Mouse (Mus musculus): Measurements from ENCODE around the gene Dync1h1. TPM values are rescaled to one million over a fixed set of nuclear protein-coding genes. Genes with fewer than 3 reads are reported as not detected.

Dync1h1 gene
- polyA plus RNA-seq (2016; fragmentation: Nextera tagmentation; extraction: Ambion mirVana) = 57.2 and 60.5 TPM in 2 replicates

DNA sequence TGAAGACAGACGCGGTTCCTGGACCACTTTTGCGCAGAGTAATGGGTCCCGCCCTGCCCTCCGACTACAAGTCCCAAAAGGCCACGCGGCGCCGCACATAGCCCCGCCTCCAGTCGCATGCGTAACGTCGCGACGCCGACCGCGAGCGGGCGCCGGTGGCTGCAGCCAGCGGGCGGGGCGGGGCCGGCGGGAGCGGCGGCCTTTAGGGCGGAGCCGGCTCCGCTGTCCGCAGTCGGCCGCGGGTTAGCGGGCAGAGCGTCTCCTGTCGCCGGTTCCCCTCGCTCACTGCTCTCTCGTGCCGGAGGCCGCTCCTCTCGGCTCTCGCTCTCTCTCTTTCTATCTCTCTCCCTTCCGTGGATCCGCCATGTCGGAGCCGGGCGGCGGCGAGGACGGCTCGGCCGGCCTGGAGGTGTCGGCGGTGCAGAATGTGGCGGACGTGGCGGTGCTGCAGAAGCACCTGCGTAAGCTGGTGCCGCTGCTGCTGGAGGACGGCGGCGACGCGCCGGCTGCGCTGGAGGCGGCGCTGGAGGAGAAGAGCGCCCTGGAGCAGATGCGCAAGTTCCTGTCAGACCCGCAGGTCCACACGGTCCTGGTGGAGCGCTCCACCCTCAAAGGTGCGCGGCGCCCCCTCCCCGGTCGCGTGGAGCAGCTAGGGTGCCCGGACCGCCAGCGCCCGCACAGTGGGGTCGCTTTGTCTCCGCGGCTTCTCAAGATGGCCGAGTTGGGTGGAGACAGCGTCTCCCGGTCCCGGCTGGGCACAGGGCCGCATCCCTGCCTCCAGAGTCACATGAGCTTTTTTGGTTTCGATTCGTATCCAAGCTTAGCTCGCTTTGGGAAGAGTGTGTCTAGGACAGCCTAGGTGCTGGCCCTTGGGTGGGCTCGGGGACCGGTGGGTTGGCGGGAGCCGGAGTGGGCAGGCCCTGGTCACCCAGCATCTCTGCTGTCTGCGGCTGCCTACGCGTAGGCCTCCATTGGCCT lies at the start of gene Dync1h1:
TSS of gene Dync1h1 (plus strand) at position 212 of the 978 bp plus-strand sequence.
- under 1% methylated on average over 99 of the region's 105 CpGs for WGBS
- peak; percentile 89 for ATAC-seq (ENCODE audit: insufficient number of reproducible peaks, insufficient read depth, low FRiP score, low TSS enrichment)

DNA sequence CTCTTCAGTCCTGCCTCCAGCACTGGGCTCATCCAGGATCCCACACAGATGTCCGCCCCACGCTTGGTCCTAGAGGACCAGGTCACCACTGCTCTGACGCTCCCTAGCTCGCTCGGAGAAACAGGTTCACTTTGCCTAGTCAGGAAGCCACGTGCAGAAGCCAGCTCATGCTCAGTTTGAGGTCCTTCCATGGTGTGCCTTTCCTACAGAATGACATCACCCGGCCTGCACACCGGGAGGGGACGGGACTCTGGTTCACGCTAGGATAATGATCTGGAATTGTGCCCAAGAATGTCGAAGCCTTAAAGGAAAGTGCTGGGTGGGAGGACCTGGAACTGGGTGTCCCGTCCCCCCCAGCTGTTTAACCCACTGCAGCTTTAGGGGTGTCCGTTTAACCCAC lies 49.1 kb upstream of the Dync1h1 start:
- ATAC-seq (ENCODE audit: insufficient number of reproducible peaks, insufficient read depth, low FRiP score, low TSS enrichment) = no peak
- H3K9me3 ChIP-seq = no peaks in the 10 kb centered on the region
- H3K4me2 ChIP-seq (replicated peaks) = no peak overlapping the region
- H3K4me1 ChIP-seq = no peaks in the 10 kb centered on the region
- no peak overlapping the region for H3K9ac ChIP-seq
- 87% methylated on average over 13 of the region's 13 CpGs for WGBS
- H3K36me3 ChIP-seq = peaks cover 81% of the 10 kb centered on the region
- no peak overlapping the region for H3K4me3 ChIP-seq
- H3K27me3 ChIP-seq = no peaks in the 10 kb centered on the region
- H3K27ac ChIP-seq = no peak overlapping the region

More for the DNA sequence above, at the start of gene Dync1h1:
- Histone ChIP-seq H3K4me3 (peak within 1 kb of the TSS; percentile 95), H3K9ac (peak within 1 kb of the TSS; percentile 94), H3K4me1 (peaks cover 18% of the 10 kb centered on the region), H3K9me3 (no peaks in the 10 kb centered on the region), H3K27ac (peak within 1 kb of the TSS; percentile 96), H3K36me3 (no peaks in the 10 kb centered on the region), H3K4me2 (replicated peaks) (peak within 1 kb of the TSS; percentile 92), H3K27me3 (no peaks in the 10 kb centered on the region)

DNA sequence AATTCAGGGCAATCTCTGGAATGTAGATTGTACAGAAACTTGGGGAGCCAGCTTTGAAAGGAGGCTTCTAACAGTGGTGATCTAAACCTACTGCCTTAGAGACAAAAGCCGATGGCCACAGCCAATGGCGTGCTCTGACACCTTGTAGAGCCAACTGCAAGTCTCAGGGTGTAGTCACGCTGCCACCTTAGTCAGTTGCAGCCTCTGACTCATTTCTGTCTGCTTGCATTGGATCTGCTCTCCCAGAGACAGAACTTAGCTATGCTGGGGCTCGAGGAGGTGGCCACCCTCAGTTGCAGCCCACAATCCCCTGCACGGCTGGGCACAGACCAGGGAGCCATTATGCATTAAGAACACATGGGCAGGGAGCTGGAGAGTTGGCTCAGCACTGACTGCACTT lies 47.9 kb upstream of the Dync1h1 start:
- no peaks in the 10 kb centered on the region for H3K27me3 ChIP-seq
- no peak overlapping the region for H3K9ac ChIP-seq
- ATAC-seq (ENCODE audit: insufficient number of reproducible peaks, insufficient read depth, low FRiP score, low TSS enrichment) = no peak
- peaks cover 83% of the 10 kb centered on the region for H3K36me3 ChIP-seq
- no peak overlapping the region for H3K27ac ChIP-seq
- no peaks in the 10 kb centered on the region for H3K9me3 ChIP-seq
- 93% methylated on average over 5 of the region's 5 CpGs for WGBS
- no peak overlapping the region for H3K4me2 ChIP-seq (replicated peaks)
- H3K4me1 ChIP-seq = no peaks in the 10 kb centered on the region
- H3K4me3 ChIP-seq = no peak overlapping the region

DNA sequence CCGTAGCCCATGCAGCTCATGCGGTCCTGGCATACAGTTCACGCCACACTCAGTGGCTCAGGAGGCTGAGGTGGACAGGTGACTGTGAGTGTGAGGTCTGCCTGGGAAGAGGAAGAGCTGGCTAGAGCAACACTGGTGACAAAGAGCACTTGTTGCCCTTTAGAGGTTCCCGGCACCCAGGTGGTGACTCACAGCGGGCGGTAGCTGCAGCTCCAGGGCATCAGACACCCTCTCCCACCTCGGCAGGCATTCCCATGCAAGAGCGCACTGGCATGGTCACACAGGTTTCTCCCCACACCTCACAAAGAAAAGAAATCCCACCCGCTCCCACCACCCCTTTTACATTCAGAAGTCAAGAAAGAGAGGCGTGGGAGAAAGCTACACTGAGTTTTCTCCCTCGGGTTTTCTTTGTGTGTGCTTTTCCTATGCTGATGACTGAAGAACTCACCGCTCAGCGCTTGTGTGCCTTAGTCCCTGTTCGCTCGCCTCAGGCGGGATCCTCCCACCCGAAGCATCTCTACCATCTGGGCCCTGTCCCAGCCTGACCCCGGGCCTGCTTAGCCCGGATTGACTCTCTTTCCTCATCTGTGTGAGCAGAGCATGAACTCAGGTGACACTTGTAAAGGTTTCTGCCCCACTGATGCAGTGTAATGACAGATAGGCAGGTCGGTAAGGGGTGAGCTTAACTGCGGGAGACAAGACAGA lies 45.6 kb upstream of the Dync1h1 start:
- no peak overlapping the region for H3K4me2 ChIP-seq (replicated peaks)
- no peaks in the 10 kb centered on the region for H3K4me1 ChIP-seq
- ATAC-seq (ENCODE audit: insufficient number of reproducible peaks, insufficient read depth, low FRiP score, low TSS enrichment) = no peak
- H3K9ac ChIP-seq = no peak overlapping the region
- H3K36me3 ChIP-seq = peaks cover 84% of the 10 kb centered on the region
- H3K27ac ChIP-seq = no peak overlapping the region
- H3K4me3 ChIP-seq = no peak overlapping the region
- 85% methylated on average over 21 of the region's 21 CpGs for WGBS
- H3K27me3 ChIP-seq = no peaks in the 10 kb centered on the region
- H3K9me3 ChIP-seq = no peaks in the 10 kb centered on the region

DNA sequence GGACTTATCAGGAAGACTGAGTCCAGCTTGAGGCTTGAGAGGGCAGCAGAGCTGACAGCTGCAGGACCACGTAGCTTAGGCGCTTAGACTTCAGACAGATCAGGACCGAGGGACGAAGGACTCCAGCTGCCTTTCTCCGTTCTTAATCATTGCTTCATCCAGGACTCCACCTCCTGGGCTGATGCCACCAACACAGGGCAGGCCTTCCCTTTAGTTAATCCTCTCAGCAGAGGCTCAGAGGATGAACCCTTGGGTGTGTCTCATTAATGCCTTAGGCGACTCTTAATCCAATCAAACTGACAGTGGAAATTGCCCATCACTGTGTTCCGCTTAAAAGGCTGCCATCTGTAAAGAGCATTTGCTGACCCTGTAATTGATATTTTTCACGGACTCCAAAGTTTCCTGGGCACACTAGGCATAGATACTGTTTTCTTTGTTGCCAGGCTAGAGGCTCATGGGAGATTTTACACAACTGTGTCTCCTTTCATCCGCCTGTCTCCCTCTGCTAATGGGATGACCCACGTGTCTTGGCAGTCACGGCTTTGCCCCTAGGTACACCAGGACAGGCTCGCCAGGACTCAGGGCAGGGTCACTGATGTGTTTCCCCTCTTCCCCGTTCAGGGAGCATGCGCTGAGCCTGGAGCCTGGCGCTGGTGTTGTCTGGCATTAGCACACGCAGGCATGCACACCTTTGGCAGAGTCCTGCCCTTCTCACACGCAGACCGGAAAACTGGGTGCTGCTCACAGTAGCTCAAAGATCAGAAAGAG lies 44.2 kb upstream of the Dync1h1 start:
- peaks cover 88% of the 10 kb centered on the region for H3K36me3 ChIP-seq
- H3K27ac ChIP-seq = no peak overlapping the region
- H3K9me3 ChIP-seq = no peaks in the 10 kb centered on the region
- H3K27me3 ChIP-seq = no peaks in the 10 kb centered on the region
- WGBS = 69% methylated on average over 18 of the region's 18 CpGs
- no peak overlapping the region for H3K4me3 ChIP-seq
- no peaks in the 10 kb centered on the region for H3K4me1 ChIP-seq
- H3K9ac ChIP-seq = no peak overlapping the region
- ATAC-seq (ENCODE audit: insufficient number of reproducible peaks, insufficient read depth, low FRiP score, low TSS enrichment) = no peak
- no peak overlapping the region for H3K4me2 ChIP-seq (replicated peaks)

DNA sequence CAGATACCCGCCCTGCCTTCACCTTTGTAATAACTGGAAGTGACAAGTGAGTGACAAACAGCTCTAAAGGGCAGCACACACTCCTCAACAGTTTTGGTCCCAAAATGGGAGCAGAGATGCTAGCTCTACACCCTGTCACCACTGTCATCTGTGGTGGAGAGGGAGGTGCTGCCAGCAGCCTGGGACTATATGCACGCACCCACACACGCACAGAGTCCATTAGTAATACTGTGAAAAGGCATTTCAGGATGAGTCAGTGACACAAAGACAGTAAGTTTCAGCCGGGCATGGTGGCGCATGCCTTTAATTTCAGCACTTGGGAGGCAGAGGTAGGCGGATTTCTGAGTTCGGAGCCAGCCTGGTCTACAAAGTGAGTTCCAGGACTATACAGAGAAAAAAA lies 43.1 kb upstream of the Dync1h1 start:
- Histone ChIP-seq H3K4me2 (replicated peaks) (no peak overlapping the region), H3K4me1 (no peaks in the 10 kb centered on the region), H3K9me3 (no peaks in the 10 kb centered on the region), H3K36me3 (peaks cover 87% of the 10 kb centered on the region), H3K27ac (no peak overlapping the region), H3K9ac (no peak overlapping the region), H3K4me3 (no peak overlapping the region), H3K27me3 (no peaks in the 10 kb centered on the region)
- WGBS = 94% methylated on average over 7 of the region's 7 CpGs
- ATAC-seq (ENCODE audit: insufficient number of reproducible peaks, insufficient read depth, low FRiP score, low TSS enrichment) = no peak

DNA sequence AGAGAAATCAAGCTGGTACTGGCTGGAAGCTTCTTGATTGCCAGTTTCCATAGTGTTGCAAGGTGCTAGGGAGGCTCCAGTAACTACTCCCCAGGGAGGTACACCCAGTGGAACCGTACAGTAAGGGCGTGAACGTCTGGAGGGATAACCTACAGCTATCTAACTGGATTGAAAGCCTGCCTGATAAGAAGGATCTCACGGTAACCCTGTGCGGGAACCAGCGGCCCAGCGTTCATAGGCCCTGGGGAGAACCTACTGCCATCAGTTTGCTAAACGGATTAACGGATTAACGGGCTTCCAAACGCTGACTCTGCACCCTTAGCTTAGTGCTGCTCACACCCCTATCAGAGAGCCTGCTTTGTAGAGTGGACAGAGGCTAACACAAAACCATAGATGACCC lies 37.9 kb upstream of the Dync1h1 start:
- no peak for ATAC-seq (ENCODE audit: insufficient number of reproducible peaks, insufficient read depth, low FRiP score, low TSS enrichment)
- Histone ChIP-seq H3K9me3 (no peaks in the 10 kb centered on the region), H3K27me3 (no peaks in the 10 kb centered on the region), H3K36me3 (peaks cover 81% of the 10 kb centered on the region), H3K9ac (no peak overlapping the region), H3K4me1 (no peaks in the 10 kb centered on the region), H3K4me3 (no peak overlapping the region), H3K4me2 (replicated peaks) (no peak overlapping the region), H3K27ac (no peak overlapping the region)
- WGBS = 91% methylated on average over 11 of the region's 11 CpGs

DNA sequence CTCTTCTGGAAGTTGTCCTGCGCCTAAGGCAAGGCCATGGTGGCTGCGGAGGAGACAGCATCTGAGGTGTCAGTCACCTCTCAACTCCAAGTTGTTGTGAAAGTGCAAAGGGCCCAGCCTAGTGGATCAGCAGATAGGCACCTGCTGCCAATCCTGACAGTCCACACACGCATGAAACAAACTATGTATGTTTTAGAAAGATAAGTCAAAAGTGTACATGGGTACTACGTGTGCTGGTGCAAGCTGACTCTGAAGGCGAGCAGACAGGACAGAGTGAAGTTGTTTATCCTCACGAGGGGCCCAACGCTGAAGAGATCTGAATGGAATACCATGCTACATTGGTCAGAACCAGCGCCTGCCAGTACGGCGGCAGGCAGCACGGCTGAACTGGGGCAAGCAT lies 36.4 kb upstream of the Dync1h1 start:
- Histone ChIP-seq H3K9ac (no peak overlapping the region), H3K4me1 (no peaks in the 10 kb centered on the region), H3K4me2 (replicated peaks) (no peak overlapping the region), H3K27ac (no peak overlapping the region), H3K27me3 (no peaks in the 10 kb centered on the region), H3K4me3 (no peak overlapping the region), H3K36me3 (peaks cover 83% of the 10 kb centered on the region), H3K9me3 (no peaks in the 10 kb centered on the region)
- ATAC-seq (ENCODE audit: insufficient number of reproducible peaks, insufficient read depth, low FRiP score, low TSS enrichment) = no peak
- 95% methylated on average over 11 of the region's 11 CpGs for WGBS

DNA sequence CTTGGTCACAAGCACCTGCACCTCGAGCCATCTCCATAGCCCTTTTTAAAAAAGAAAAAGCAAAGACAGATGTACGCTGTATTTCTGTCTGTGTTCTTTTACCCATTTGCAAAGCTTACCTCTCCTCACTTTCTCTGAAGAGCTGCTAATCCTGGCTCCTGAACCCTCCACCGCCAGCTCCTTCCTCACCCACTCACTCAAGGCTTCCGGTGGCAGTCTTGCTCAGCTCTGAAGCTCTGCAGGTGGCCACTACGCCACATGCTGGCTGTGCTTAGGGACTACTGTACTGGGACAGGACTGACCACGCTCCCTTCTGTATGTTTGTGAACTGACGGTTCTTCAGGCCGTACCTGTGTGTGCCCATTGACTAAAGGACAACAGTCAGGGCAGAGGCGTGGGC lies 34.9 kb upstream of the Dync1h1 start:
- H3K4me3 ChIP-seq = no peak overlapping the region
- no peak overlapping the region for H3K27ac ChIP-seq
- H3K27me3 ChIP-seq = no peaks in the 10 kb centered on the region
- no peaks in the 10 kb centered on the region for H3K4me1 ChIP-seq
- WGBS = 90% methylated on average over 9 of the region's 9 CpGs
- no peak for ATAC-seq (ENCODE audit: insufficient number of reproducible peaks, insufficient read depth, low FRiP score, low TSS enrichment)
- no peak overlapping the region for H3K9ac ChIP-seq
- H3K36me3 ChIP-seq = peaks cover 85% of the 10 kb centered on the region
- H3K4me2 ChIP-seq (replicated peaks) = no peak overlapping the region
- H3K9me3 ChIP-seq = no peaks in the 10 kb centered on the region

DNA sequence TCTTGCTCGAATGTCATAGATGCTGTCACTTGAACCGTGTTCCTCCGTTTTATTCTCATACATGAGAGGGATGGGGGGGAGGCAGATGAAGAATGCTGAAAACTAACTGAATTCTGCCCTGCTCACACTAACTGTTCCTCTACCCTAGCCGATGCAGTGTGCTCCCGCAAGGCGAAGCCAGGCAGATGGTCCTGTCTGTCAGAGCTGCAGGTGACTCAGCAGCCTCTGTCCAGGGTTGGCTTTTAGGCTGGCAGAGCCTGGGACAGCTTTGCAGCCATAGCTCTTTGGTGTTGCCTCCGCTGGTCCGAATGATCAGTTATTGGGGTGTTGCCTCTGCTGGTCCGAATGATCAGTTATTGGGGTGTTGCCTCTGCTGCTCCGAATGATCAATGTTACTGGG lies 30.2 kb upstream of the Dync1h1 start:
- H3K27ac ChIP-seq = no peak overlapping the region
- H3K9ac ChIP-seq = no peak overlapping the region
- H3K9me3 ChIP-seq = no peaks in the 10 kb centered on the region
- H3K36me3 ChIP-seq = peaks cover 90% of the 10 kb centered on the region
- no peak overlapping the region for H3K4me2 ChIP-seq (replicated peaks)
- no peaks in the 10 kb centered on the region for H3K4me1 ChIP-seq
- H3K27me3 ChIP-seq = no peaks in the 10 kb centered on the region
- WGBS = 91% methylated on average over 10 of the region's 10 CpGs
- ATAC-seq (ENCODE audit: insufficient number of reproducible peaks, insufficient read depth, low FRiP score, low TSS enrichment) = no peak
- no peak overlapping the region for H3K4me3 ChIP-seq

DNA sequence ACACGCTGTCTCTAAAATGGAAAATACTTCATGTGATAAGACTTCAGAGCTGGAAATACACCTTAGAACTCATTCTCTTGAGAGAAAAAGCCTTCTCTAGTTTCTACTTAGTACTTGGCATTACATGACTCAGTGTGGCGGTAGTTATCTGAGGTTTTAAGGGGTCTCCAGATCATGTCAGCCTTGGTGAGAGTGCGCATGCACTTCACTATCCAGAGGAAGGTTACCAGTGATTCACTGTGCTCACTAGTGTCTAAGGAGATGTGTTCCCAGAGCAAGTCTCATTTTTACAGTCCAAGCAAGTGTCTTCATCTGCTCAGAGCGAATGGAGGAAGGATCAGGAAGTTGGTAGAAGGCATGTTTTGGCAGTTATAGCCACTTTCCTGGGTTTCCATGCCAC lies 28.9 kb upstream of the Dync1h1 start:
- ATAC-seq (ENCODE audit: insufficient number of reproducible peaks, insufficient read depth, low FRiP score, low TSS enrichment) = no peak
- no peaks in the 10 kb centered on the region for H3K4me1 ChIP-seq
- no peaks in the 10 kb centered on the region for H3K9me3 ChIP-seq
- no peak overlapping the region for H3K4me3 ChIP-seq
- H3K36me3 ChIP-seq = peaks cover 80% of the 10 kb centered on the region
- no peak overlapping the region for H3K27ac ChIP-seq
- H3K9ac ChIP-seq = no peak overlapping the region
- no peaks in the 10 kb centered on the region for H3K27me3 ChIP-seq
- 94% methylated on average over 4 of the region's 4 CpGs for WGBS
- no peak overlapping the region for H3K4me2 ChIP-seq (replicated peaks)
